Mouse (Mus musculus): ENCODE measurements around the gene Opcml.

Gene Opcml

GRCm38 (mm10) chr9:28432159-28432558 lies 641.6 kb downstream of the Opcml start:
- DNase-seq (ENCODE audit: low spot score in 2 of 2): no peak

GRCm38 (mm10) chr9:28438752-28439151 lies 648.2 kb downstream of the Opcml start:
- DNase-seq (ENCODE audit: low spot score in 2 of 2): no peak

DNA sequence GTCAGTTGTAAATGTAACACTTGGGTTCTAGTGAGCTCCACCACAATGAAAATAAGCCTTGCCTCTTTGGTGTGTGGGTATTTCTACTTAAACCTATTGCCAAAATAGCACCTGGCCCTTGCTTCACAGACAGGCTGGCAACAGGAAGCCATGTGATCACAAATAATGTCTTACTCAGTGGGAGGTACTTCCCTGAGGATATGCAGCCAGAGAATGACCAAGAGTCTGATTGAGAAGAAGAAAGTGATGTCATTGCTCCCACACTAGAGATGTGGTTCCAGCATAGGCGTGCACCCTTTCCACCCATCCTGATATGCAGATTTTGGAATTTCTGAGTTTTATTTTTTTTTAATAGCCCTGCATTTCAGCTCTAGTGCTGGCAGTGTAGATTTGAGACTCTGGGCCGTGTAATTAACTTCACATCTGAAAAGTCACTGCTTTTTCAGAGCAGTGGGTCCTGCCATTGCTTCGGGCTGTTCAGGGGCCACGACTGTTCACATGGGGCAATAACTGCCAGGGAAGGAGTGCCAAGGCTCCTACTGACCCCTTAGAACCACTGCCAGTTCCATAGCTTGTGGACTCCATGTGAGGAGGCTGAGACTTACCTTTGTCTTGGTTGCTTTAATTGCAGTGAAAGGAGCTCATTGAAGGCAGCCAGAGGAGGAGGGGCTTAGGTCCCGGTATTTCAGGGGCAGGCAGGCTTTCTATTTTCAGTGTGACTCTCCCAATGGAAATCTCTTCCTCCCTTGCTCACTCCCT lies 649.0 kb downstream of the Opcml start:
- DNase-seq (ENCODE audit: low spot score in 2 of 2): no peak

DNA sequence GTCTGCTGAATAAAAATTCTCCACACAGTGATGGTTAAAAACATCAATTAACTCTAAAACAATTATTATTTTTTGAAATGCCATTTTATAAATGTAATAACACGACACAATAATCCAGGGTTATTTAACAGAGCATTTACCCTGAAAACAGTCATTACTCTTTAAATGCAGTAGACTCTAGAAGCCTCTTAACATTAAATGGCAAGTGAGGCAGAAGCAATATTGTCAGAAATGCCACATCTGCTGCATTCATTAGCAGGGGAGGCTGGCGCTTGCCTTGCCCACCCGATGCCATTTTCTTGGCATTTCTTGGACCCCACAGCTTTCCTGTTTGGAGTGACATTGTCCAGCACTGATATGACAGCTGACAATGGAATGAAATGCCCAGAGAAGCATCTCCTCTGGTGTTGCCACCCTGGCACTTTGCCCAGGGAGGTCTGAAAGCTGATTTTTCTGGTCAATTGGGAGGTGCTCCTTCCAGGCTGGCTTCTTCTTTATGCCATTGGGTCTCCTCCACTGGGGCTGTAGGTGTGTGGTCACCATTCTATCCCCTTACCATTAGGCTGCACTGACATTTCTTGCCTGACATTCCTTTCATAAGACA lies 649.7 kb downstream of the Opcml start:
- no peak for DNase-seq (ENCODE audit: low spot score in 2 of 2)

- no peak for DNase-seq (ENCODE audit: low spot score in 2 of 2)
Measured at GRCm38 (mm10) chr9:28444485-28444884, 653.9 kb downstream of the Opcml start.

- DNase-seq (ENCODE audit: low spot score in 2 of 2): no peak
Measured at GRCm38 (mm10) chr9:28444972-28445371, 654.4 kb downstream of the Opcml start.

- DNase-seq (ENCODE audit: low spot score in 2 of 2): no peak
Measured at GRCm38 (mm10) chr9:28445863-28446262, 655.3 kb downstream of the Opcml start.

- no peak for DNase-seq (ENCODE audit: low spot score in 2 of 2)
Measured at GRCm38 (mm10) chr9:28446278-28447064, 655.9 kb downstream of the Opcml start.

DNA sequence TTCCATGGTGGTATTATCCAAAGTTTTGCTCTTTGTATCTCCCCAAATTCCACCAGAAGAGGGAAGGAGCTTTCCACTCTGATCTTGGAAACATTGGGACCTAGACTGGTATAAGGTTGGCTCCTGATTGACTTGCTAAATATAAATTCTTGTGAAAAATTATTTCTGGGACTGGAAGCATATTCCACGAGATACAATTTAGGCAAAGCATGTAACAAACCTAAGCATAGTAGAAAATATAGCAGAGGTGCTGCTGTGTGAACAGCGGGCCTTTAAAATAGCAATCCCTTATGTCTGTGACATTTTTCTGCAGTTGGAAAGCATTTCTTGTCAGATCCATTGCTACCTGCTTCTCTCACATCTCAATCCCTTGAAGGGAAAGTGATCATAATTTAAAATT lies 661.9 kb downstream of the Opcml start:
- no peak for DNase-seq (ENCODE audit: low spot score in 2 of 2)

DNA sequence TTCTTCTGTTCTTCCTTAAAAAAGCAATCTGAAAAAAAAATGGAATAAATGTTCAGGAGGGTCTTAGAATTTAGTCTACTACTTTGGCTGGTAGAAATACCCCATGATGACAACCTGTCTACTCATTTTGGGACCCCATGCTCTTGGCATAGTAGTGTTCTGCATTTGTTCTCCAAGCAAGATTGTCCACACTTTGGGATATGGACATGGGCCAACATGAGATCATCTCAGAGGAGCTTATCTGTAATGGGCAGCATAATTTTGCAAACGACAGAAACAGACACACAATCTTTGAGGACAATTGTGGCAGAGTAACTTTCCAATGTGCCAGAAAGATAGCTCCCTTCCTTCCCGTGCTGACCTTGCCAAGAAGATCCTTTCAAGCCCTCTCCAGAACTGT lies 662.5 kb downstream of the Opcml start:
- no peak for DNase-seq (ENCODE audit: low spot score in 2 of 2)

GRCm38 (mm10) chr9:28457982-28458770 lies 667.6 kb downstream of the Opcml start:
- DNase-seq (ENCODE audit: low spot score in 2 of 2): no peak

GRCm38 (mm10) chr9:28463622-28464021 lies 673.0 kb downstream of the Opcml start:
- DNase-seq (ENCODE audit: low spot score in 2 of 2): no peak

DNA sequence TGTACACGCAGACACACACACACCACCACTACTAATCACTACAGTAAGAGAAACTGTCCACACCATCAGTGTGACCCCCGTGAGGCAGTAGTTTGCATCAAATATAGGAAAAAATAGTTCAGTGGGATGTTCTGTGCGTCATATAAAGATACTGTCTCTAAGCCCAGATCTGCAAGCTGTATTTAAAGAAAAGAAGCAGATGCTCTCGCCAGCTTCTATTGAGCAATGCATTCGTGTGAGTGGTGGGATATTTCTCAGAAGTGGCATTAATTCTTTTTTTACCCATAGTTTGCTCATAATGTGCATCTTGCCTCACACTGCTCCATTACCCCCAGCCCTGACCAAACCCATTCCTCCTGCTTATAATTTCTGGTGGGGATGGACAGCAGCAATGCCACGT lies 678.8 kb downstream of the Opcml start:
- no peak for DNase-seq (ENCODE audit: low spot score in 2 of 2)

- DNase-seq (ENCODE audit: low spot score in 2 of 2): no peak
Measured at GRCm38 (mm10) chr9:28471501-28471900, 680.9 kb downstream of the Opcml start.

- DNase-seq (ENCODE audit: low spot score in 2 of 2): no peak
Measured at GRCm38 (mm10) chr9:28474586-28474985, 684.0 kb downstream of the Opcml start.

DNA sequence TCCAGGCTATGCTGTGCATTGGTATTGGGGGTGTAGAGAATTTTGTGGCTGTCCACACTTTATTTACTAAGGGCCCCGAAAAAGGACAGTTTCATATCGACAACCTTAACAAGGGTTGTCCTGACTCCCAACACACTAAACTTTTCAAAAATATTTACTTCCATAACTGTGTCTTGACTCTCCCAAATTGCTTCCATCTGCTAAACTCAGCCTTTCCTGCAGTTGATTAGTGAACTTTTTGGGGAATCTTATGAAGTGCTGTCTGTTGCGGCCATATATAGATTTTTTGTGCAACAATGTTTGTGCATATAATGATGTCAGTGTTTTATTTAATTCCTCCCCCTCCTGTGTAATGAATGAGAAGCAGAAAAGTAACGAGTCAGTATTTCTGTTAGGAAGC lies 690.7 kb downstream of the Opcml start:
- no peak for DNase-seq (ENCODE audit: low spot score in 2 of 2)

- DNase-seq (ENCODE audit: low spot score in 2 of 2): no peak
Measured at GRCm38 (mm10) chr9:28488499-28488898, 697.9 kb downstream of the Opcml start.

DNA sequence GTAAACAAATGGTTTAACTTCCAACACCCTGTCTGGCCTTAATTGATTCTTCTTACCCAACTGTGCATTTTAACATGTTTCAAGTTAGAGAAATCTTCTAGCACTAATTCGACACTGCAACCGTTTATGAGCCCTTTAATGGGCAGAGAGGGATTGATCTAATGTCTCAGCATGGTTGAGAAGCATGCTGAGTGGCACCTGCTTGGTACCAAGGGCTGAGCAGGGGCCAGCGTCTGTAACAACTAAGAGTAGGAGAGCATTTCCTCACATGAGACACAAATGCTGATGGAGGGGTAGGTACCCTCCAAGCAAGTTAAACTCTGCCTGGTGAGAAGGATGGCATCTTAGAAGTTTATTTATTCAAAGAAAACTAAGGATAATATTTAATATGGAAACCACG lies 699.3 kb downstream of the Opcml start:
- DNase-seq (ENCODE audit: low spot score in 2 of 2): no peak

GRCm38 (mm10) chr9:28490410-28490809 lies 699.8 kb downstream of the Opcml start:
- no peak for DNase-seq (ENCODE audit: low spot score in 2 of 2)

GRCm38 (mm10) chr9:28499841-28500794 lies 709.5 kb downstream of the Opcml start:
- no peak for DNase-seq (ENCODE audit: low spot score in 2 of 2)

- no peak for DNase-seq (ENCODE audit: low spot score in 2 of 2)
Measured at GRCm38 (mm10) chr9:28513905-28514304, 723.3 kb downstream of the Opcml start.
